Mouse (Mus musculus) urinary bladder, postnatal 0 days (tissue): ENCODE results near the gene Daam1. TPM values are rescaled to one million over a fixed set of nuclear protein-coding genes. Genes with fewer than 3 reads are reported as not detected.

Source experiments
- polyA plus RNA-seq: library from polyadenylated mRNA; unstranded; fragments of >200 nt; fragmentation: Nextera tagmentation; extraction: Ambion mirVana; gene quantifications from 2 replicates; pipeline ENCODE4 v1.2.1, GENCODE M21; 2015

Daam1 gene
- 5.7 and 8.1 TPM in 2 replicates for polyA plus RNA-seq

DNA sequence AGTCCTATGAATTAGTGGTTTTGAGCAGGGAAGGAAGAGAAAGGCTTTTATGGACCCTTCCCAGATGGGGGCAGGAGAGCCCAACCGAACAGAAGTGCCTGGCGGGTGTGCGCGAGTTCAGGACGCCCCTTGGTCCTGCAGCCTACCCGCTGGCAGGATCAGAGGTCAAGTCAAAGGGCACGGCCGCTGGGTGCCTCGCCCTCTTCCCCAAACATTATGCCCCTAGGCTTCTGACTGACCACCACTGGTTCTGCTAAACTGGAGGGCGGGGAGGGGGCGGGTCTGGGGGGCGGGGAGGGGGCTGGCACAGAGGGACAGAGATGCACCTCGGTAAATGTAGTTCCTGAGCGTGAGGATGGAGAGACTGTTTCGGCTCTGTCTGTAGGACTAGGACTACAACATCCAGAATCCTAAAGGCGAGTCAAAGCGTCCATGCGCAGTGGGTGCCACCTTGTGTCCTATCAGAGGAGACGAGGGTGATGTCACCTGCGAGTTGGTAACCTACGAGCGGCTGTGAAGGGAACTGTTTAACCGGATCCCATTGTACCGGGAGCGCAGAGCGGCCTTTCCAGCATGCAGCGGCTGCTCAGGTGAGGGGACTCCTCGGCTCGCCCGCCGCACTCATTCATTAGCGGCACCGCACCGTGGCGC lies at the start of gene Daam1:
TSS of gene Daam1 (plus strand) at position 472 of the 651 bp plus-strand sequence.

Other genes with a start within 250 kb of the Daam1 start
- gene Gpr135, start 240.0 kb downstream of the Daam1 start, polyA plus RNA-seq = 0.79 and 0.82 TPM in 2 replicates